Mouse (Mus musculus): Measurements from ENCODE around the gene Gm10570.

Gm10570 gene

GRCm38 (mm10) chr4:130270611-130271347, 37.7 kb downstream of the Gm10570 start:
- no peak for TF ChIP-seq NANOG (IDR thresholded peaks at IDR 0.05; ENCODE audit: borderline replicate concordance, low read length)
- no peak for TF ChIP-seq CTCF (conservative IDR thresholded peaks at IDR 0.05; ENCODE audit: low read length)
- no peak for TF ChIP-seq POU5F1 (IDR thresholded peaks at IDR 0.05; ENCODE audit: borderline replicate concordance, low read length)
- no peak overlapping the region for H3K4me3 ChIP-seq (replicated peaks; ENCODE audit: low read length)
- no peaks in the 10 kb centered on the region for H3K36me3 ChIP-seq (ENCODE audit: insufficient read depth, low read length)
- no peaks in the 10 kb centered on the region for H3K9me3 ChIP-seq (ENCODE audit: low read length)
- peaks cover 41% of the 10 kb centered on the region for H3K4me1 ChIP-seq (replicated peaks; ENCODE audit: low read depth, low read length)
- H3K27me3 ChIP-seq (ENCODE audit: insufficient read depth, low read length): peaks cover 62% of the 10 kb centered on the region

GRCm38 (mm10) chr4:130270089-130270488, 38.4 kb downstream of the Gm10570 start:
- H3K9me3 ChIP-seq (ENCODE audit: low read length): no peaks in the 10 kb centered on the region
- H3K4me3 ChIP-seq (replicated peaks; ENCODE audit: low read length): no peak overlapping the region
- no peak for TF ChIP-seq NANOG (IDR thresholded peaks at IDR 0.05; ENCODE audit: borderline replicate concordance, low read length)
- no peak for TF ChIP-seq CTCF (conservative IDR thresholded peaks at IDR 0.05; ENCODE audit: low read length)
- TF ChIP-seq POU5F1 (IDR thresholded peaks at IDR 0.05; ENCODE audit: borderline replicate concordance, low read length): no peak
- H3K27me3 ChIP-seq (ENCODE audit: insufficient read depth, low read length): peaks cover 55% of the 10 kb centered on the region
- H3K36me3 ChIP-seq (ENCODE audit: insufficient read depth, low read length): no peaks in the 10 kb centered on the region
- peaks cover 44% of the 10 kb centered on the region for H3K4me1 ChIP-seq (replicated peaks; ENCODE audit: low read depth, low read length)

- Histone ChIP-seq H3K36me3 (ENCODE audit: insufficient read depth, low read length) (no peaks in the 10 kb centered on the region), H3K4me3 (replicated peaks; ENCODE audit: low read length) (no peak overlapping the region), H3K4me1 (replicated peaks; ENCODE audit: low read depth, low read length) (peaks cover 46% of the 10 kb centered on the region), H3K9me3 (ENCODE audit: low read length) (no peaks in the 10 kb centered on the region), H3K27me3 (ENCODE audit: insufficient read depth, low read length) (peaks cover 49% of the 10 kb centered on the region)
- TF ChIP-seq POU5F1 (IDR thresholded peaks at IDR 0.05; ENCODE audit: borderline replicate concordance, low read length) (no peak), NANOG (IDR thresholded peaks at IDR 0.05; ENCODE audit: borderline replicate concordance, low read length) (no peak), CTCF (conservative IDR thresholded peaks at IDR 0.05; ENCODE audit: low read length) (no peak)
Measured at GRCm38 (mm10) chr4:130268736-130269135, 39.7 kb downstream of the Gm10570 start.

GRCm38 (mm10) chr4:130267069-130267468, 41.4 kb downstream of the Gm10570 start:
- Histone ChIP-seq H3K9me3 (ENCODE audit: low read length) (no peaks in the 10 kb centered on the region), H3K36me3 (ENCODE audit: insufficient read depth, low read length) (no peaks in the 10 kb centered on the region), H3K4me3 (replicated peaks; ENCODE audit: low read length) (peak overlapping the region; percentile 54), H3K27me3 (ENCODE audit: insufficient read depth, low read length) (peaks cover 39% of the 10 kb centered on the region), H3K4me1 (replicated peaks; ENCODE audit: low read depth, low read length) (peaks cover 47% of the 10 kb centered on the region)
- TF ChIP-seq NANOG (IDR thresholded peaks at IDR 0.05; ENCODE audit: borderline replicate concordance, low read length): no peak
- TF ChIP-seq POU5F1 (IDR thresholded peaks at IDR 0.05; ENCODE audit: borderline replicate concordance, low read length): no peak
- no peak for TF ChIP-seq CTCF (conservative IDR thresholded peaks at IDR 0.05; ENCODE audit: low read length)

- no peaks in the 10 kb centered on the region for H3K36me3 ChIP-seq (ENCODE audit: insufficient read depth, low read length)
- no peak for TF ChIP-seq NANOG (IDR thresholded peaks at IDR 0.05; ENCODE audit: borderline replicate concordance, low read length)
- no peak for TF ChIP-seq CTCF (conservative IDR thresholded peaks at IDR 0.05; ENCODE audit: low read length)
- no peak for TF ChIP-seq POU5F1 (IDR thresholded peaks at IDR 0.05; ENCODE audit: borderline replicate concordance, low read length)
- no peaks in the 10 kb centered on the region for H3K9me3 ChIP-seq (ENCODE audit: low read length)
- H3K4me3 ChIP-seq (replicated peaks; ENCODE audit: low read length): peak overlapping the region; percentile 54
- peaks cover 34% of the 10 kb centered on the region for H3K27me3 ChIP-seq (ENCODE audit: insufficient read depth, low read length)
- H3K4me1 ChIP-seq (replicated peaks; ENCODE audit: low read depth, low read length): peaks cover 47% of the 10 kb centered on the region
Measured at GRCm38 (mm10) chr4:130266601-130267000, 41.9 kb downstream of the Gm10570 start.

GRCm38 (mm10) chr4:130264698-130265349, 43.6 kb downstream of the Gm10570 start:
- H3K9me3 ChIP-seq (ENCODE audit: low read length): no peaks in the 10 kb centered on the region

GRCm38 (mm10) chr4:130264131-130264530, 44.3 kb downstream of the Gm10570 start:
- Histone ChIP-seq H3K4me3 (replicated peaks; ENCODE audit: low read length) (peak overlapping the region; percentile 55), H3K27me3 (ENCODE audit: insufficient read depth, low read length) (peaks cover 14% of the 10 kb centered on the region), H3K9me3 (ENCODE audit: low read length) (no peaks in the 10 kb centered on the region), H3K4me1 (replicated peaks; ENCODE audit: low read depth, low read length) (peaks cover 47% of the 10 kb centered on the region), H3K36me3 (ENCODE audit: insufficient read depth, low read length) (no peaks in the 10 kb centered on the region)
- TF ChIP-seq POU5F1 (IDR thresholded peaks at IDR 0.05; ENCODE audit: borderline replicate concordance, low read length) (no peak), NANOG (IDR thresholded peaks at IDR 0.05; ENCODE audit: borderline replicate concordance, low read length) (no peak), CTCF (conservative IDR thresholded peaks at IDR 0.05; ENCODE audit: low read length) (no peak)

More at GRCm38 (mm10) chr4:130264698-130265349, 43.6 kb downstream of the Gm10570 start:
- Histone ChIP-seq H3K4me3 (replicated peaks; ENCODE audit: low read length) (peak overlapping the region; percentile 55; the same call in 1 of the 2 replicates), H3K36me3 (ENCODE audit: insufficient read depth, low read length) (no peaks in the 10 kb centered on the region), H3K27me3 (ENCODE audit: insufficient read depth, low read length) (peaks cover 20% of the 10 kb centered on the region), H3K4me1 (replicated peaks; ENCODE audit: low read depth, low read length) (peaks cover 47% of the 10 kb centered on the region)
- TF ChIP-seq CTCF (conservative IDR thresholded peaks at IDR 0.05; ENCODE audit: low read length): peak; percentile 85
- TF ChIP-seq NANOG (IDR thresholded peaks at IDR 0.05; ENCODE audit: borderline replicate concordance, low read length): no peak

- TF ChIP-seq POU5F1 (IDR thresholded peaks at IDR 0.05; ENCODE audit: borderline replicate concordance, low read length) (no peak), CTCF (conservative IDR thresholded peaks at IDR 0.05; ENCODE audit: low read length) (peak; percentile 84), NANOG (IDR thresholded peaks at IDR 0.05; ENCODE audit: borderline replicate concordance, low read length) (no peak)
- H3K27me3 ChIP-seq (ENCODE audit: insufficient read depth, low read length): peaks cover 14% of the 10 kb centered on the region
- 0 out of 2 replicates have a peak, but pooled peaks cover under 1% of the 10 kb centered on the region for H3K36me3 ChIP-seq (ENCODE audit: insufficient read depth, low read length)
- H3K4me3 ChIP-seq (replicated peaks; ENCODE audit: low read length): no peak overlapping the region
- H3K9me3 ChIP-seq (ENCODE audit: low read length): no peaks in the 10 kb centered on the region
- H3K4me1 ChIP-seq (replicated peaks; ENCODE audit: low read depth, low read length): peaks cover 23% of the 10 kb centered on the region
Measured at GRCm38 (mm10) chr4:130260406-130260805, 48.1 kb downstream of the Gm10570 start.
